Mouse (Mus musculus): ENCODE results near the gene Nod2. TPM values are rescaled to one million over a fixed set of nuclear protein-coding genes. Genes with fewer than 3 reads are reported as not detected.
A peak's percentile ranks its signal among the peaks of the same experiment; 100 is the strongest.

Gene Nod2
- total and polyA plus RNA-seq, 3 experiments: 0.22 to 0.50 TPM; not detected in 1

- no peak overlapping the region for H3K9ac ChIP-seq (ENCODE audit: control insufficient read depth, low read depth, low read length, poor library complexity, severe bottlenecking)
- H3K4me1 ChIP-seq (ENCODE audit: control insufficient read depth in 1 of 2, insufficient read depth in 2 of 2, low read length in 2 of 2): peaks cover 10 to 14% of the 10 kb centered on the region in 2 experiments; a peak in 3 of 4 replicates
- no peaks in the 10 kb centered on the region for H3K9me3 ChIP-seq (replicated peaks; ENCODE audit: insufficient read depth, low read length)
- DNase-seq (ENCODE audit: low read depth, low spot score): no peak
- no peaks in the 10 kb centered on the region for H3K27me3 ChIP-seq (ENCODE audit: control insufficient read depth in 1 of 2, insufficient read depth in 2 of 2, low read length in 2 of 2)
- H3K4me3 ChIP-seq (ENCODE audit: control insufficient read depth in 1 of 2, insufficient read depth in 1 of 2, low read depth in 2 of 2, low read length in 2 of 2): no peak overlapping the region
- no peaks in the 10 kb centered on the region for H3K79me2 ChIP-seq (ENCODE audit: control insufficient read depth, insufficient read depth, low read length, poor library complexity)
- TF ChIP-seq ETS1 (IDR thresholded peaks at IDR 0.05; ENCODE audit: low read depth, low read length): peak; percentile 35; the same call in 1 of the 2 replicates
- no peak for TF ChIP-seq MAZ (IDR thresholded peaks at IDR 0.05; ENCODE audit: low read depth, low read length)
- no peak for TF ChIP-seq USF2 (IDR thresholded peaks at IDR 0.05; ENCODE audit: borderline replicate concordance in 1 of 2, insufficient read depth in 1 of 2, low read depth in 1 of 2, low read length in 2 of 2)
- TF ChIP-seq E2F4 (IDR thresholded peaks at IDR 0.05; ENCODE audit: borderline replicate concordance, low read depth, low read length): no peak
- H3K36me3 ChIP-seq (ENCODE audit: control insufficient read depth in 1 of 2, insufficient read depth in 2 of 2, low read length in 2 of 2): no peaks in the 10 kb centered on the region
- no peak overlapping the region for H3K27ac ChIP-seq (ENCODE audit: control insufficient read depth, low read depth, low read length)
Observed at GRCm38 (mm10) chr8:88673859-88674258, 26.7 kb downstream of the Nod2 start.

GRCm38 (mm10) chr8:88675372-88676165 is 28.5 kb downstream of the Nod2 start:
- Histone ChIP-seq H3K79me2 (ENCODE audit: control insufficient read depth, insufficient read depth, low read length, poor library complexity) (no peaks in the 10 kb centered on the region), H3K36me3 (ENCODE audit: control insufficient read depth in 1 of 2, insufficient read depth in 2 of 2, low read length in 2 of 2) (no peaks in the 10 kb centered on the region), H3K27ac (ENCODE audit: control insufficient read depth, low read depth, low read length) (no peak overlapping the region), H3K9me3 (replicated peaks; ENCODE audit: insufficient read depth, low read length) (no peaks in the 10 kb centered on the region), H3K4me3 (ENCODE audit: control insufficient read depth in 1 of 2, insufficient read depth in 1 of 2, low read depth in 2 of 2, low read length in 2 of 2) (no peak overlapping the region), H3K4me1 (ENCODE audit: control insufficient read depth in 1 of 2, insufficient read depth in 2 of 2, low read length in 2 of 2) (peaks cover 0 to 3% of the 10 kb centered on the region in 2 experiments; a peak in 1 of 4 replicates), H3K27me3 (ENCODE audit: control insufficient read depth in 1 of 2, insufficient read depth in 2 of 2, low read length in 2 of 2) (no peaks in the 10 kb centered on the region), H3K9ac (ENCODE audit: control insufficient read depth, low read depth, low read length, poor library complexity, severe bottlenecking) (no peak overlapping the region)
- TF ChIP-seq MXI1 (IDR thresholded peaks at IDR 0.05; ENCODE audit: low read depth, low read length) (no peak), USF1 (IDR thresholded peaks at IDR 0.05; ENCODE audit: low read depth, low read length) (no peak), JUND (IDR thresholded peaks at IDR 0.05; ENCODE audit: low read depth, low read length) (no peak), NELFE (IDR thresholded peaks at IDR 0.05; ENCODE audit: low read depth, low read length) (no peak), HCFC1 (IDR thresholded peaks at IDR 0.05; ENCODE audit: low read depth, low read length) (no peak), TBP (IDR thresholded peaks at IDR 0.05; ENCODE audit: low read depth, low read length) (no peak), POLR2AphosphoS2 (IDR thresholded peaks at IDR 0.05; ENCODE audit: low read length) (no peak), MAX (IDR thresholded peaks at IDR 0.05; ENCODE audit: low read length) (no peak), TAL1 (IDR thresholded peaks at IDR 0.05; ENCODE audit: low read length) (no peak), ZC3H11A (IDR thresholded peaks at IDR 0.05; ENCODE audit: low read depth, low read length) (no peak), CTCF (IDR thresholded peaks at IDR 0.05 in 2 of 3, conservative IDR thresholded peaks at IDR 0.05 in 1 of 3; ENCODE audit: control insufficient read depth in 1 of 3, insufficient read depth in 1 of 3, low read depth in 2 of 3, low read length in 3 of 3, poor library complexity in 1 of 3, severe bottlenecking in 1 of 3) (no peak), ZKSCAN1 (IDR thresholded peaks at IDR 0.05; ENCODE audit: low read depth, low read length) (no peak), KAT2A (conservative IDR thresholded peaks at IDR 0.05; ENCODE audit: low read depth, low read length) (no peak), RAD21 (IDR thresholded peaks at IDR 0.05; ENCODE audit: low read depth, low read length) (no peak)
- no peak for DNase-seq (ENCODE audit: low read depth, low spot score)
